ENCODE assay signal across 12 mouse cellular contexts in genomic region chr11:110961592-110962021, GRCm38 (mm10). TPM values are rescaled to one million over a fixed set of nuclear protein-coding genes. Genes with fewer than 3 reads are reported as not detected.
A peak's percentile ranks its signal among the peaks of the same experiment; 100 is the strongest.
DNase-seq lines count a peak whose midpoint lies in the region; ATAC-seq lines count a peak whose summit lies in the region.
"Had no signal": no experiment of that assay in that cellular context is flagged by ENCODE, and none has a peak within 500 bp of the region (broad histone marks: within the 10 kb centered on the region; RNA-seq: fewer than 3 reads in every experiment).

No protein-coding gene starts in this region.

- no peak overlapping the region for H3K9ac ChIP-seq in intestine, embryonic 14.5 days (ENCODE audit: low read length)
- no peak overlapping the region for H3K9ac ChIP-seq in intestine, embryonic 15.5 days
- H3K9ac ChIP-seq in kidney, embryonic 15.5 days = no peak overlapping the region
- H3K9ac ChIP-seq: hindbrain, embryonic 12.5 days; midbrain, embryonic 15.5 days had no signal

- H3K4me2 ChIP-seq in intestine, embryonic 14.5 days (ENCODE audit: low read length) = no peak overlapping the region
- no peak overlapping the region for H3K4me2 ChIP-seq in intestine, embryonic 15.5 days (replicated peaks)
- peak overlapping the region; percentile 40 for H3K4me2 ChIP-seq in kidney, embryonic 15.5 days
- H3K4me2 ChIP-seq: hindbrain, embryonic 12.5 days; midbrain, embryonic 15.5 days had no signal

- 16% methylated on average over 5 of the region's 5 CpGs for WGBS in intestine, embryonic 14.5 days
- WGBS in intestine, embryonic 15.5 days = 21% methylated on average over 5 of the region's 5 CpGs
- 9% methylated on average over 5 of the region's 5 CpGs for WGBS in kidney, embryonic 15.5 days

- no peaks in the 10 kb centered on the region; the same call in 1 of the 2 replicates for H3K4me1 ChIP-seq in intestine, embryonic 14.5 days (replicated peaks; ENCODE audit: control insufficient read depth, insufficient read depth, low read length)
- H3K4me1 ChIP-seq in intestine, embryonic 15.5 days (replicated peaks) = no peaks in the 10 kb centered on the region
- H3K4me1 ChIP-seq in kidney, embryonic 15.5 days = peaks cover 25% of the 10 kb centered on the region
- H3K4me1 ChIP-seq: midbrain, embryonic 15.5 days had no signal

- H3K36me3 ChIP-seq in intestine, embryonic 14.5 days (ENCODE audit: control insufficient read depth, insufficient read depth, low read length) = no peaks in the 10 kb centered on the region
- no peaks in the 10 kb centered on the region for H3K36me3 ChIP-seq in intestine, embryonic 15.5 days
- H3K36me3 ChIP-seq in kidney, embryonic 15.5 days = no peaks in the 10 kb centered on the region
- H3K36me3 ChIP-seq: hindbrain, embryonic 12.5 days; midbrain, embryonic 15.5 days had no signal

- no peaks in the 10 kb centered on the region for H3K9me3 ChIP-seq in intestine, embryonic 14.5 days (ENCODE audit: control insufficient read depth, low read length)
- no peaks in the 10 kb centered on the region for H3K9me3 ChIP-seq in intestine, embryonic 15.5 days
- no peaks in the 10 kb centered on the region for H3K9me3 ChIP-seq in kidney, embryonic 15.5 days (replicated peaks)
- H3K9me3 ChIP-seq: hindbrain, embryonic 12.5 days; midbrain, embryonic 15.5 days had no signal

- H3K27me3 ChIP-seq in intestine, embryonic 14.5 days (replicated peaks; ENCODE audit: control insufficient read depth, insufficient read depth, low read length) = no peaks in the 10 kb centered on the region
- H3K27me3 ChIP-seq in intestine, embryonic 15.5 days (replicated peaks) = no peaks in the 10 kb centered on the region
- H3K27me3 ChIP-seq in kidney, embryonic 15.5 days = no peaks in the 10 kb centered on the region
- H3K27me3 ChIP-seq: hindbrain, embryonic 12.5 days; midbrain, embryonic 15.5 days had no signal

- H3K27ac ChIP-seq in intestine, embryonic 14.5 days (ENCODE audit: low read depth) = no peak overlapping the region
- no peak overlapping the region for H3K27ac ChIP-seq in intestine, embryonic 15.5 days
- H3K27ac ChIP-seq in kidney, embryonic 15.5 days = peak overlapping the region; percentile 48
- H3K27ac ChIP-seq: midbrain, embryonic 15.5 days had no signal

- 0 out of 2 replicates have a peak, but pooled peaks have one; percentile 53 for ATAC-seq in intestine, embryonic 14.5 days (replicated peaks; ENCODE audit: low FRiP score, low TSS enrichment, low read depth)
- ATAC-seq in intestine, embryonic 15.5 days = no peak
- ATAC-seq in kidney, embryonic 15.5 days (replicated peaks; ENCODE audit: low FRiP score) = peak; percentile 89
- ATAC-seq: midbrain, embryonic 15.5 days had no signal

- no peak for DNase-seq in intestine, embryonic 14.5 days (ENCODE audit: low spot score)
- DNase-seq in embryo, embryonic 11 days = peak; percentile 51
- DNase-seq in mesoderm, embryonic 11.5 days (ENCODE audit: low read depth, low spot score) = peak; percentile 32
- no peak for DNase-seq in frontal cortex, adult 2 months (ENCODE audit: extremely low spot score in 1 of 2, low spot score in 1 of 2)
- DNase-seq in layer of hippocampus, adult 8-10 months (ENCODE audit: low spot score in 2 of 2) = no peak
- DNase-seq in left cerebral cortex, adult 18-20 months (ENCODE audit: low spot score in 2 of 2) = no peak

- H3K4me3 ChIP-seq in intestine, embryonic 14.5 days (ENCODE audit: low read depth, low read length) = no peak overlapping the region
- no peak overlapping the region for H3K4me3 ChIP-seq in intestine, embryonic 15.5 days (replicated peaks)
- H3K4me3 ChIP-seq in kidney, embryonic 15.5 days (replicated peaks) = 0 out of 2 replicates have a peak overlapping the region, but pooled peaks have one; percentile 8
- H3K4me3 ChIP-seq: hindbrain, embryonic 12.5 days; midbrain, embryonic 15.5 days had no signal

RNA-seq across cellular contexts. Expression of gene Kcnj16, which starts 6.2 kb away (rescaled TPM):
- 0.18 and 0.26 TPM in 2 replicates for polyA plus RNA-seq in intestine, embryonic 14.5 days (2014; fragmentation: Nextera tagmentation; extraction: Ambion mirVana)
- 0.14 TPM in 2 replicates for polyA plus RNA-seq in intestine, embryonic 15.5 days (2015; fragmentation: Nextera tagmentation; extraction: Ambion mirVana)
- 8.7 and 9.5 TPM in 2 replicates for polyA plus RNA-seq in kidney, embryonic 15.5 days (2015; fragmentation: Nextera tagmentation; extraction: Ambion mirVana)
- polyA plus RNA-seq in frontal cortex, adult 2 months (2012; rRNA removed) = 21.7 and 22.0 TPM in 2 replicates
- total RNA-seq in layer of hippocampus, adult 8-10 months (2022) = 10 to 100 TPM; 15.7 to 25.5 (median 21.7) TPM
- total RNA-seq in left cerebral cortex, adult 18-20 months (2021) = 10 to 100 TPM; 25.5 to 27.7 TPM
- total RNA-seq: common myeloid progenitor, adult 5-6 weeks had no signal
- polyA plus RNA-seq: urinary bladder, adult 2 months had no signal

Comparison
In these comparisons a context has a peak if more than half of its experiments do, and no peak if none do; other contexts are left out.
1. DNase-seq: peak in embryo, embryonic 11 days (single experiment) and mesoderm, embryonic 11.5 days (single experiment); none in intestine, embryonic 14.5 days (single experiment), frontal cortex, adult 2 months (0 of 2), layer of hippocampus, adult 8-10 months (0 of 2) and left cerebral cortex, adult 18-20 months (0 of 2).